Mouse (Mus musculus) gastrocnemius, postnatal 36 days (tissue): ENCODE measurements around the gene Plk2. TPM values are rescaled to one million over a fixed set of nuclear protein-coding genes. Genes with fewer than 3 reads are reported as not detected.

ENCODE experiments used
- DNase-seq, 2 experiments: peaks; one replicate each; pipeline ENCODE4 v3.0.0; 2022
- intact Hi-C: fragments of 180-260 bp; cut with DNase I; formaldehyde crosslinking; loops from one replicate; pipeline ENCODE4 v1.15.1; 2025
- long read RNA-seq, 2 experiments: library from polyadenylated mRNA; stranded (forward); transcript quantifications; one replicate each; pipeline ENCODE4 v2.0.0; 2021
- total RNA-seq, 2 experiments: library from RNA; stranded (reverse); gene quantifications; 2 replicates each; pipeline ENCODE4 v1.2.3; 2021

Plk2 gene
- 10 to 100 TPM in 1 of 2 experiments, 1 to 10 TPM in 1; 5.6 to 10.0 TPM for total RNA-seq
- long read RNA-seq, experiment 1, transcript Plk2-201 (14 exons, 2,800 nt), result major isoform, 10 of 11 reads
- long read RNA-seq, experiment 1, partial matches to known transcripts, result 1 of 11 reads
- long read RNA-seq, experiment 1, other reads (novel, unspliced or antisense), result 0 of 11 reads
- long read RNA-seq, experiment 2, partial matches to known transcripts, result 0 of 4 reads
- long read RNA-seq, experiment 2, other reads (novel, unspliced or antisense), result 0 of 4 reads

DNA sequence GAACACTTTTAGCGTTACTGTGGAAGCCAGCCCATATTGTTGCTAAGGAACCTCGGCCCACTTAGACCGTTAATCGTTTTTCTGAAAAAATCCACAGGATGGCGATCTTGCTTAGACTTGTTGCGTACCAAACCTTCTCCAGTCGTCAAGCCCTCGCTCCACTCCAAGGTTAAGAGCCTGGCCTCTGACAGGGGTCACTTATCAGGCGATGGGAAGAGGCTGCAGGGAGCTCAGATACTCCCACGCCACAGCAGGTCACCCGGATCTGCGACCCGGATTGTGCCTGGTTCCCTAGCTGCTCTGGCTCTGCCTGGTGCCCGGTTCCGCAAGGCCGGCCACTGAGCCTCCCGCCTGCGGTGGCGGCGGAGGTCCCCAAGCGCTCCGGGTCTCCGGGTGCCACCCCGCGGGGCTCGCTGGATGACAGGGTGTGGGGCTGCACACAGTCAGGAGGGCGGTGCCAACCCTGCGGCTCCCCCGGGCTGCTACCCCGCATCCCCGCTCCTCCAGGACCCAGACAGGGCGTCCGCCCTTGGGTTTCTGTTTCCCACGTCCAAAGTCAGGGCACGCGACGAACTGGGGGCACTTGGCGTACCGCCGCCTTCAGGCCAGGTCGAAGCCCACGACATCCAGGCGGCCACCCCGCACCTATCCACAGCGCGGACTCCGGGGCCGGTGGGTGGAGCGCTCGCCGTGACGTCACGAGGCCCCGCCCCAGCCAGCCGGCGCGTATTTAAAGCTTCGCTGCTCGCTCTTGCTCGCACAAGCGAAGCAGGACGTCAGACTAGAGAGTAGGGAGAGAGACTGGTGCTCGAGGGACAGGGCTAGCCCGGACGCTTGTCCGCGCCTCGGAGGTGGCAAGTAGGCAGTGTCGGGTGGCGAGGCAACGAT is at the start of gene Plk2:
Plk2 (plus strand) TSS at position 756 of the 888 bp plus-strand sequence.
- peak; percentile 87 to 95 for DNase-seq
- intact Hi-C loops, result loop anchor here (2.0 to 10.0 kb wide), 2 partner anchors 470 to 840 kb away; no protein-coding TSS in a partner anchor

DNA sequence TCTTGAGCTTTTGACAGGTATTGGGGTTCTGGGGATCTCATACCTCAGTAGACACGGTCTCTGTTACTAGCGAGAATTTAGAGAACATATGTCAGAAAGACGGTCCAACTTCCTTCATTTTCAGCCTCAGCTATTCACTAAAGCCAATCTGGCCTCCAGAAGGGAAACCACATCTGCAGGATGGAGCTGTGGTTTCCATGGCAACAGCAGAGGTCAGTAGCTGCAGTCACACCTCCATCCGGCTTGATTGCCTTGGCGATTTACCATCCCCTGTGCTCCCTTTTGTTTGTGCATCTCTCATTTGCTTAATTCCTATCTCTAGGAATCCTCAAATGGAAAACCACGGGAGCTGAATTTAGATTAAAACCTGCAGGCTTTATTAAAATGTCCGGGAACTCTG is 48.1 kb upstream of the Plk2 start:
- intact Hi-C loops, result no loop called here
- no peak for DNase-seq

DNA sequence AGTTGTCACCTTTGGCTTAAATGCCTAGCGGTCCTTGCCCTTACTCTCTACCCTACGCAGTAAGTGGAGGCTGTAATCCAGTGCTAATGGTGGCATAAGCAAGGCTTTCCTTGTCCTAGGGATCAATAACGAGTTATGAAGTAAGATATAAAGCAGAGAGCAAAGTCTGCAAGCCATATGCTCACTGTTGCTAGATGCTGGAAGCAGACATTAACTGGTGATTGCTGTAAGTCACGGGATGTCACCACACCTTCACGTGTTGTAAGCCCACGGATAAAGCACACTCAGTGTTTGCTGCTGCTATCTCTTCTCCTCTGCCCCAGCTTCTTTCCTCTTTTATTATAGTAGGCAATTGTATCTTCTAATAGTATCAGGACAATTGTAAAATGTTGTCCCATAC is 43.8 kb upstream of the Plk2 start:
- intact Hi-C loops, result no loop called here
- no peak for DNase-seq

DNA sequence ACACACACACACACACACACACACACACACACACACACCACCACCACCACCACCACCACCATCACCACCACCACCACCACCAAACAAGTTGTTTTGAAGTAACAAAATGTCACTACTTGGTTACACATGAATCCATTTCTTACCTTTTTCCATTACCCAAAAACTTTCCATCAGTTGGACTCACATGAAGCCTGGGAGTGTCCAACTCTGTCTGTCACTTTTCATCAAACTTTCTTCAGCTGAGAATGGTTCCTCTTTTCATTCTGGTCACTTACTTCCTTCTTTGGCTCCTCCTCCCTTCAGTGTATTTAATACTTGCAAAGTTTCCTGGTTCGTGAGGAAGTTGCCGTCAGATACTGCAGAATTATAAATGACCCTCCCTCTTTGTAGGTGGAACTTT is 37.9 kb upstream of the Plk2 start, which contains the start of gene Gapt:
Gapt (minus strand) TSS at position 259 of the 400 bp plus-strand sequence.
- no peak for DNase-seq
- intact Hi-C loops, result no loop called here

DNA sequence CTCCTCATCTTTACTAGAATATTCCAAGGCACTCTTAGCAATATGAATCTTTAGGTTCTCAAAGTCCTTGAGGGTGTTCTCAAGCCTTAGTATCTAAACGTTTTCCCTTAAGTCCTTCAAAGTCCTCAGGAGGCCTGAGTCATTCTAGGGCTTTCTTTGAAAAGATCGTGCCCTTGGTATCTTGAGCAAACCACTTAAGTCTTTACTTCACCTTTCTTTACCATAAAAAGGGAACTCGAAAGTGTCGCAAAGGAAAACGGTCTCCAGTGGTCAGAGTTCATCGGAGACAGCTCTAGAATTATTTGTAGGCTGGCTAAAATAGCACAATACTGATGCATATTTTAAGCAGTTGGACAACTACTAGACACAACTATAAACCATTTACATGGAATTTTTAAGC is 31.1 kb upstream of the Plk2 start:
- no peak for DNase-seq
- intact Hi-C loops, result no loop called here

DNA sequence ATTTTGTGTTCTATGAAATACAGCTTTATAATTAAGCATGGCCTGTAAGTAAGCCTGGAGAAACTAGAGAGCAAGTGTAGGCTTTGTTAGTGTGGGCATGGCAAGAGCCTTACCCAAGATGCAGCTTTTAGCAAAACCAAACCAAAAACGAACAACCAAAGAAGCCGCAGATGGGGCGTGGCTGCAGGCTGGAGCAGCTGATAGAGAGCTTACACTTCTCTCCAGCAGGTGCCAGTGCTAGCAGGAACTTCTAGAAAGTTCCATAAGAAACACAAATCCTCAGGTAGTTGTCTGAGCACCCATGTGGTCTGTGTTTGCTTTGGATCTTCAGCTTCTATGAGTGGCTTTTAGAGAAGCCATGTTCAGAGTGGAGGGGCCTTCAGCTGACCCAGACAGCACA is 28.4 kb upstream of the Plk2 start:
- intact Hi-C loops, result no loop called here
- no peak for DNase-seq

DNA sequence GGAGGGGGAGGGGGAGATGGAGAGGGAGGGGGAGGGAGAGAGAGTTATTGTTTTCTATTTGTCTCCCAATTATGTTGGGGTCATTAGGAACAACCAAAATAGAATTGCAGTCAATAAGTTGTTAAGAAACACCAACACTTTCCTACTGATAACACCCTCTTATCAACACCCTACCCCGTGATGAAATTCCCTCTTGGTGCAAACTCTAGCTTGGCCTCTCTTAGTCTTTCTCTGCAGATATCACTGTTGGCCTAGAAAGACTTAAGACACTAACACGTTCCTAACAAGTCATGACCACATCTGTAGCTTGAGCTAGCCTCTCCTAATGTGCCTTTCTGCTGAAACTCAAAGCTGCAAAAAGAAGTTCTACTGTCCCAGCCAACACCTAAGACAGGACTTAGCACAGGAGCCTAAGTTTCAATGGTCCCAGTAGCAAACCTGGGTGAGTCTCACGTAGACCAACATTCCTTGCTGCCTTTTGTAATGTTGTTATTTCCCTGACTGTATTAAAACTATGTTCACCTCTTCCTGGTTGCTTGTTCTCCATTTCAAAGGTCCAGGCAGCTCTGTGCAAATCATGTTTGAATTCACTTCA is 26.8 kb upstream of the Plk2 start:
- no peak for DNase-seq
- intact Hi-C loops, result loop anchor here (2.0 kb wide), 1 partner anchor 305 kb away; no protein-coding TSS in a partner anchor

DNA sequence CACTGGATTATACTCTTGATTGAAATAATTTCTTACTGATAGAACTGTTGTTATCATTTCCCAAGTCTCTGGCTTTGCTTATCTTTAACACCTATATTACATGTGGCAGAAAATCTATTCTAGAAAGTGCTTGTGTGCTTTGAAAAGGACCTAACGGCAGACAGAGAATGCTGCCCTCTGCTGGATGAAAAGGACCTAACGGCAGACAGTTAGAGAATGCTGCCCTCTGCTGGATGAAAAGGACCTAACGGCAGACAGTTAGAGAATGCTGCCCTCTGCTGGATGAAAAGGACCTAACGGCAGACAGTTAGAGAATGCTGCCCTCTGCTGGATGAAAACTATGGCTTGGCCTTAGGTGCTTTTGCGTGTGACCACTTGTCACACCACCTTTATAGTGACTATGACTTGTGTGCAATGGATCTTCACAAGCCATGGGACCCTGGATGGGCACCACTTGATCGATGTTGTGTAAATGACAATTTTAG is 26.2 kb upstream of the Plk2 start:
- intact Hi-C loops, result loop anchor here (2.0 kb wide), 1 partner anchor 306 kb away; no protein-coding TSS in a partner anchor
- DNase-seq, result peak; percentile 8 to 45

DNA sequence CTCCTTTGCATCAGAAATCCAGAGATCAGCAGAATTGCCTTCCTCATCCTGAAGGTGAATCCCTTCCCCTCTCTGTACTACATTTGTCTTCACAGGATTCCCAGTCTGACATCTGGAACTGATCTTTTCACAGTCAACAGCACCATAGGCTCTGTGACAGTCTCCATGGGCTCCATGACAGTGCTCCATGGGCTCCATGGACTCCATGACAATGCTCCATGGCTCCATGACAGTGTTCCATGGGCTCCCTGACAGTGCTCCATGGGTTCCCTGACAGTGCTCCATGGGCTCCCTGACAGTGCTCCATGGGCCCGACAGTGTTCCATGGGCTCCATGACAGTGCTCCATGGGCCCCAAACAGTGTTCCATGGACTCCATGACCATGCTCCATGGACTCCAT is 25.2 kb upstream of the Plk2 start:
- DNase-seq, result no peak
- intact Hi-C loops, result loop anchor here (2.0 kb wide), 1 partner anchor 307 kb away; no protein-coding TSS in a partner anchor

DNA sequence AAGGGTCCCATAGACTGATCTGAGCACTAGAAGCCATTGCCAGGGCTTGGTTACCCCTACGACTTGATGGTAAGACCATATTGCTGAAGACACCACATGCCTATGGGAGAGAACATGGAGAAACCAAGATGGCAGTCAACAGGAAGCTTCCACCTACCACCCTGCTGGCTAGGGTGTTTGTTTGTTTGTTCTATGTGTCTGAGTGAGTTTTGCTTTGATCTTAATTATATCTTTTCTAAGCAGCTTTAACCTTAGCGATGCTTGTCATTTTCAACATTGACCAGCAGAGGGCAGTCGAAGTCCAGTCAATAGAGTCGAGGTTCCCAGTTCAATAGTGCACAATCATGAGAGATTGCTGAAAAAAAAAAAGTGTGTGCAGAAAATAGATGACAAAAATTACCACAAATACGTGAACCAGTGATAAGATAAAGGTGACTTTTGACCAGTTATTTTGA is 12.4 kb upstream of the Plk2 start:
- DNase-seq, result no peak
- intact Hi-C loops, result loop anchor here (2.0 kb wide), 1 partner anchor 1028 kb away; no protein-coding TSS in a partner anchor

DNA sequence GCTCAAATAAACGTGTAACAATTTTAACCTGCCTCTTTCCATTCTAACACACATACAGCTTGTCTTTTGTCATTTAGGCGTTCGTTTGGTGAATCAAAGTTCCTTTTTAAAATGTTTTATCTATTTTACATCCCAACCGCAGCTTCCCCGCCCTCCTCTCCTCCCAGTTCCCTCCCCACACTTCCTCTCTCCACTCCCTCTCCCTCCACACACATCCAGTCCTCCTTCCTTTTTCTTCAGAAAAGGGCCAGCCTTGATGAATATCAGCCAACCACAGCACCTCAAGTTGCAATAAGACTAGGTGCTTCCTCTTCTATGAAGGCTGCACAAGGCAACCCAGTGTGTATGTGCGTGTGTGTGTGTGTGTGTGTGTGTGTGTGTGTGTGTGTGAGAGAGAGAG is 10.3 kb upstream of the Plk2 start:
- intact Hi-C loops, result no loop called here
- no peak for DNase-seq

DNA sequence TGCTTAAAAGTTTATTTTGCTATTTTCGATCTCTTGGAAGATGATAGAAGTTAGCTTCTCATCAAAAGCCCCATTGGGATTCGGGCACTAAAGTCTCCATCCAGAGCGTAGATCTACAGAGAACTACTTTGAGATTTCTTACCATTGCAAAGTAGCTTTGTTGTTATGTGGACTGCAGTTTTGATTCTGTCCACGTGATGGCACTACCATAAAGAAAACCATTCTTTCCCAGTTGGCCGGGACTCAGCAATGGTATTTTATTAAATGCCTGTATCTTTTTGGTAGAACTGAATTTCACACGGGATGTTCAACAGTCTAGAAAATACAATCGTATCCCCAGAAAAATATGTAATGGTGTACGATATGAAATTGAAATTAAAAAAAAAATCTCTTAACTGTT is 2.6 kb upstream of the Plk2 start:
- peak in 1 of 2 experiments; percentile 24 for DNase-seq
- intact Hi-C loops, result loop anchor here (10.0 kb wide), 1 partner anchor 473 kb away; no protein-coding TSS in a partner anchor

DNA sequence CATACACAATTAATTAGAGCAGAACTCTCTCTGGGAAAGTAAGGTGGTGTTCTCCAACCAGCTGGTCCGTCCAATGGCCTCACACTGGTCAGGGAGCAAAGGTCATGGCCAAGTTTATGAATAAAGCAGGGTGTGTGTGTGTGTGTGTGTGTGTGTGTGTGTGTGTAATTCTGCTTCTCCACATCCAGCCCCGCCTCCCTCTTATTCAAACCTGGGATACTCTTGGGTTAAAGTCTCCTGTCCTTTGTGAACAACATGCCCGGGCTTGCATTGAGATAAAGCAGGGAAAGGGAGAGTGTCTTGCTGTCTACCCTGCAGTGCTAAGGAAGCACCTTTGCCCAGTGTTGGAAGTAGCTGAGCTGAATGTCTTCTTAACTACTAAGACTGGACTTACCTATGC is 2.2 kb upstream of the Plk2 start:
- no peak for DNase-seq
- intact Hi-C loops, result loop anchor here (10.0 kb wide), 1 partner anchor 472 kb away; no protein-coding TSS in a partner anchor

DNA sequence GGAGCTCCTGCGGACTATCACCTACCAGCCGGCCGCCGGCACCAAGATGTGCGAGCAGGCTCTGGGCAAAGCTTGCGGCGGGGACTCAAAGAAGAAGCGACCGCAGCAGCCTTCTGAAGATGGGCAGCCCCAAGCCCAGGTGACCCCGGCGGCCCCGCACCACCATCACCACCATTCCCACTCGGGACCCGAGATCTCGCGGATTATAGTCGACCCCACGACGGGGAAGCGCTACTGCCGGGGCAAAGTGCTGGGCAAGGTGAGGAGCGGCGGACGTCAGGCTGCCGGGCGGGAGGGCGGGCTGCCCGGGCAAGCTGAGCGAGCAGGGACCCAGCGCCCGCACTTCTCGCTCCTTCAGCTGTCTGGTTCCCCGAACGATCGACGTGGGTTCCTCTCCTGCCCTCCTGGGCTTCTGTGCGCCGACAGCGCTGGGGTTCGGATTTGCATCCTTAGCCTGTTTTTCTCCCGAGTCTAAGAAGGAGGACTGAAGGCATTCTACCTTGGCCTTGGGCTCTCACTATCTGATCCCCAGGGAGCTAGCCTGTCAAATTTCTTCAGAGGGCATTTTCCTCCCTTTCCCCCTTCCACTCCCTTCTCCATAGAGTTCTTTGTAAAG is 441 bp downstream of the Plk2 start:
- no peak for DNase-seq

DNA sequence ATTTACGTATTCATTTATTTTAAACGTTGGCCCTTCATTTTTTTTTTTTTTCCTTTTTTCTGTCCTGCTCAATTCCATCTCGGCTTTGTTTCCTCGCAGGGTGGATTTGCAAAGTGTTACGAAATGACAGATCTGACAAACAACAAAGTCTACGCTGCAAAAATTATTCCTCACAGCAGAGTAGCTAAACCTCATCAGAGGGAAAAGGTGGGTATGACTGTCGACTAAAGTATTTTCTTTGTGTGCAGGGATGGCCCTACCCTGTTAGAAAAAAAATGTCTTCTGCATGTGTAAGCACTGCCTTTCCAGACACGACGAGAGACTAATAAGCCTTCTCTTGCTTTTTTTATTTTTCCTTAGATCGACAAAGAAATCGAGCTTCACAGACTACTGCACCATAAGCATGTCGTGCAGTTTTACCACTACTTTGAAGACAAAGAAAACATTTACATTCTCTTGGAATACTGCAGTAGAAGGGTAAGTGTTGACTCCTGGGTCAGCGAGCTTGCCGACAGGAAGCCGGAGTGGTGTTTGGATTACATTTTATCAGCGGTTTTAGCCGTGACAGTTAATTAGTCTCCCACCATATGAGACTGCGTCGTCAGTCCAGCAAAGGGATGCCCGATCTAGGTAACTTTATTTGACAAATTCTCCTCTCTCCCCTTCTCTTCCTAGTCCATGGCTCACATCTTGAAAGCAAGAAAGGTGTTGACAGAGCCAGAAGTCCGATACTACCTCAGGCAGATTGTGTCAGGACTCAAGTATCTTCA is 1.3 kb downstream of the Plk2 start:
- intact Hi-C loops, result loop anchor here (2.0 to 10.0 kb wide), 2 partner anchors 469 to 839 kb away; no protein-coding TSS in a partner anchor
- DNase-seq, result no peak

More for the DNA sequence above, 441 bp downstream of the Plk2 start:
- intact Hi-C loops, result loop anchor here (2.0 to 10.0 kb wide), 2 partner anchors 470 to 840 kb away; no protein-coding TSS in a partner anchor

DNA sequence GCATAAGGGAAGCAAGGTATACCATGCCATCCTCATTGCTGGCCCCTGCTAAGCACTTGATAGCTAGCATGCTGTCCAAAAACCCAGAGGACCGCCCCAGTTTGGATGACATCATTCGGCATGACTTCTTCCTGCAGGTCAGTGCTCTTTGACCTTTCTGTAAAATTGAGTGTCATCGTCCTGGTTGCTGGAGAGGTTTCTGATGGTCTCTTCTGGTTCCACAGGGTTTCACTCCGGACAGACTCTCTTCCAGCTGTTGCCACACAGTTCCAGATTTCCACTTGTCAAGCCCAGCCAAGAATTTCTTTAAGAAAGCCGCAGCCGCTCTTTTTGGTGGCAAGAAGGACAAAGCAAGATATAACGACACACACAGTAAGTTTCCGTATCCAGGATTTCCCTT is 2.9 kb downstream of the Plk2 start:
- intact Hi-C loops, result loop anchor here (10.0 kb wide), 1 partner anchor 467 kb away; no protein-coding TSS in a partner anchor
- no peak for DNase-seq

DNA sequence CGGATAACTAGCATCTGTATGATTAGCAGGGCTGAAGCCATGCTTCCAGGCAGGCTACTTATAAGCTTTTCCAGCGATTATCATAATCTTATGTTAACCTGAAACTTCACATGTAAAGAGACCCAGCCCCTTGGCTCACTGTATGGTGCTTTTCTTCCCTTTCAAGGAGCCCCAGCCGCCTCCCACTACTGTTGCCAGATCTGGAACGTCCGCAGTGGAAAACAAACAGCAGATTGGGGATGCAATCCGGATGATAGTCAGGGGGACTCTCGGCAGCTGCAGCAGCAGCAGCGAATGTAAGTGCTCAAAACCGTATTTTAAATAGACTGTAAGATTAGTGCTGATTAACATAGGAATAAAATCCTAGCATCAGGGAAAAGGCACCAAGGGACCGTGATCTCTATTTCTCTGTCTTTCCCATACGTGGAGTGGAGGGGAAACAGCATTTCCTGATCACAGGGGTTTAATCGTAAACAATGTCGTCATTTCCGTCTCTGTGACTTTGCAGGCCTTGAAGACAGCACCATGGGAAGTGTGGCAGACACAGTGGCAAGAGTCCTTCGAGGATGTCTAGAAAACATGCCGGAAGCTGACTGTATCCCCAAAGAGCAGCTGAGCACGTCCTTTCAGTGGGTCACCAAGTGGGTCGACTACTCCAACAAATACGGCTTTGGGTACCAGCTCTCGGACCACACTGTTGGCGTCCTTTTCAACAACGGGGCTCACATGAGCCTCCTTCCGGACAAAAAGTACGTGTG is 3.8 kb downstream of the Plk2 start:
- intact Hi-C loops, result loop anchor here (10.0 kb wide), 1 partner anchor 466 kb away; no protein-coding TSS in a partner anchor

DNA sequence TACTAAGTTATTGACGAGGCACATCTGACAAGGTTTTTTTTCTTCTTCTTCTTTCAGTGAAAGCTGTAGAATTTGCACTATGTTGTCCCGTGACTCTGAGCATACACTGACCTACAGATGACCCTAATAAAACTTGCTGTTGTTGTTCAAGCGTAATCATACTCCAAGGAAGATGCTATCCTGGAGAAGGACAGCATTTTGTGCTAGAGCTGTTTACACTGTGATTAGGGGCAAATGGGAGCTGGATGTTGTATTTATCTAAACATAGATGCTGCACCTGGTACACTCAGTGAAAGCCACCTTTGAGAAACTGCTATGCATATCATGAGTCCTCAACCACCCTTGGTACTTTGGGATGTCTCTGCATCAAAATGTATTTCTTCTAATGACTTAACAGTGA is 6.6 kb downstream of the Plk2 start:
- intact Hi-C loops, result loop anchor here (5.0 kb wide), 1 partner anchor 246 kb away; no protein-coding TSS in a partner anchor
- no peak for DNase-seq

More for the DNA sequence above, 3.8 kb downstream of the Plk2 start:
- no peak for DNase-seq
